Mouse (Mus musculus) ovary, postnatal 36 days (tissue): ENCODE data around the gene Etv6.

Experiments used
- DNase-seq: peaks from one replicate; pipeline ENCODE4 v3.0.0; 2022; ENCODE audit warnings: low spot score, mixed read lengths

Etv6 gene

DNA sequence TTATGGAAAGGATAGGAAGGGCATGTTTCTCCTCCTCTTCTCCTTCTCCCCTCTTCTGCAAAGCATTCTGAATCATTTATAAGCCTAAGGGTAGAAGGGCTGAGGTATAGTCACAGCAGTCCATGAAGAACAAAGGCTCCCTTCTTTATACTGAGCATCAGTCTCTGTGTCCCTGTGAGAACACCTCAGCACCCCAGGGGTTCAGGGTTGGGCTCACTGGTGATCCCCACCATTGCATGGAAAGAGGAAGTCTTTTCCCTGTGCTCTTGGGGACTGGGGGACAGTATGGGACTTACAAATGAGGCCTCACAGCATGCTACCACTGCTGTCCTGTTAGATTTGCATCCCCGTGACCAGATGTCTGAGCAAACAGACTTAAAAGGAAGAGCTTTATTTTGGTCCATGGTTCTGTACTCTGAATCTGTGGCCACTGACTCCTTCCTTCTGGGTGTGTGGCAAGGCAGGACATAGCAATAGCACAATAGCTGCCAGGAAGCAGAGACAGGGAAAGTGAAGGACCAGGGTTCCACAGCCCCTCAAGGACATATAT lies 106.2 kb downstream of the Etv6 start:
- DNase-seq = no peak

DNA sequence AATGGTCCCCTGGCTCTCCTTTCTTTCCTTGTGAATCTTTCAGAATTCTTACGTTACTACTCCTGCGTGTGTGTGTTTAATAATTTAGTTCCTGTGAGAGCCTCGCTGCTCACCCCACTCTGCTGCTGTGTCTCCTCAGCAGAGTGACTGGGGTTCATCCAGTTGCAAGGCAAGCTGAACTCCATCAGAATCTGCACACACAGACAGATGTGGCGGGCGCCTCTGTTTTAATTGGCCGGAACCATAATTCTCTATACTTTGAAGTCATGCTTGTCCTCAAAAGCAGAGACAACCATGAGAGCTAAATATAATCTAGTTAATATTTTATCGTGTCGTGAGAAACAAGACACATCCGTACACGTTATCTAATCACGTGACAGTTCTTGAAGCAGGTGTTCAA lies 107.2 kb downstream of the Etv6 start:
- DNase-seq = no peak

GRCm38 (mm10) chr6:134143649-134144097 lies 108.2 kb downstream of the Etv6 start:
- DNase-seq = no peak

DNA sequence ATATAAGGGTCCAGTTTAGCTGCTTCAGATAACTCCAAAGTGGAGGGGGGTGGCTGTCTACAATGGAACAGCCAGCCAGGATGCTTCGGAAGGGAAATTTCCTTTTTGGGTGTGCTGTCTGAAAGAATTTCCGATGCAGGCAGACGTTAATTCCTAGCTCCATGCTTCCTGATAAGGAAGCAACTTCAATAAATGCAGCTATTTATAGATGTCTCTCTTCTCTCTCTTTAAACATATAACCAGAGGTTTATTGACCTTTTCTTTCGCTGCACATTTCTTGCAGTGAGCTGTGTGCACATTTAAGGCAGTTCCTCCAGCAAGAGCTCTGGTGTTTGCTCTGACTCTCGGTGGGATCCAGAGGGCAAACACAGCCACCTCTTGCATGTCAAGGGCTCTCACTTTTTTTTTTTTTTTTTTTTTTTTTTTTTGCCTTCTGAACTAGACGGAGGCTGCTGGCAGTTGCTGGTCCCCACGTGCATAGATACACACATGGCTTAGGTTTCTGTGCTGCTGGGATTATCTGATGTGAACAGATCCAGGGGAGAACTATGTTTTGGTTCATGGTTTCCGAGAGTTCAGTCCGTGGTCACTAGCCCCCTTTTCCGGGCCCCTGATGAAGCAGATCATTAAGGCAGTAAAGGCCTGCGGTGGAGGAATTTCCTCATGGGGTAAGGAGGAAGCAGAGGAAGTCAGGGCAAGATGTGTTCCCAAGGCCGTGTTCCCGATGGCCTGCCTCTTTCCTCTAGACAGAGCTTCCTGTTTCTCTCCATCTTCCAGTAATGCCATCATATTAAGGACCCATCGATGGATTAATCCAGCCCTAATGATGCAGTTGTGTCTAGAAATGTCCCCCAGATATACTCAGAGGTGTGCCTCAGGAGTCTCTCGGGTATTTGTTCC lies 109.0 kb downstream of the Etv6 start:
- DNase-seq = no peak

- DNase-seq = no peak
Observed at GRCm38 (mm10) chr6:134147596-134148442, 112.3 kb downstream of the Etv6 start.

DNA sequence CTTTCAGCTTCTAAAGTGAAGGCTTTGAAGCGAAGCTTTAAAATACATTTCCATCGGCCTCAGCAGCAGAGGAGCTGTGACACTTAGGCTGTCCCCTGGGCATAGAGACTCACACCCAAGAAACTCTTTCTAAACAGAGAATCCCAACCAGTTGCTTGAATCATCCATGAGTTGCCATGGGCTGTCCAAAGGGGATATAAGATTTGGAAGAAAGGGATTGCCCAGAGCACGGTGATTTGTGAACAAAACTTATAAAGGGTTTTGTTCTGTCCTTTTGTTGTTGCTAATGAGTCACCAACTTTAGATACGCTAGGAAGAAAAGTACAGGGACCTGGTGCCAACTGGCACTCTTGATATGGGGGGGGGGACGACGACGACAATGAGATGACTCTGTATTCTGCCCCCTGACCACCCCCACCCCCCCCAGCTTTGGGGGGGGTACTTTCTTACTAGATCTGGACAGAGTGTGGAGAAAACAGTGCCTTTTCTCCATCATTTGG lies 113.0 kb downstream of the Etv6 start:
- no peak for DNase-seq

- DNase-seq = no peak
Observed at GRCm38 (mm10) chr6:134149606-134150005, 114.1 kb downstream of the Etv6 start.

- DNase-seq = no peak
Observed at GRCm38 (mm10) chr6:134151022-134151680, 115.7 kb downstream of the Etv6 start.

DNA sequence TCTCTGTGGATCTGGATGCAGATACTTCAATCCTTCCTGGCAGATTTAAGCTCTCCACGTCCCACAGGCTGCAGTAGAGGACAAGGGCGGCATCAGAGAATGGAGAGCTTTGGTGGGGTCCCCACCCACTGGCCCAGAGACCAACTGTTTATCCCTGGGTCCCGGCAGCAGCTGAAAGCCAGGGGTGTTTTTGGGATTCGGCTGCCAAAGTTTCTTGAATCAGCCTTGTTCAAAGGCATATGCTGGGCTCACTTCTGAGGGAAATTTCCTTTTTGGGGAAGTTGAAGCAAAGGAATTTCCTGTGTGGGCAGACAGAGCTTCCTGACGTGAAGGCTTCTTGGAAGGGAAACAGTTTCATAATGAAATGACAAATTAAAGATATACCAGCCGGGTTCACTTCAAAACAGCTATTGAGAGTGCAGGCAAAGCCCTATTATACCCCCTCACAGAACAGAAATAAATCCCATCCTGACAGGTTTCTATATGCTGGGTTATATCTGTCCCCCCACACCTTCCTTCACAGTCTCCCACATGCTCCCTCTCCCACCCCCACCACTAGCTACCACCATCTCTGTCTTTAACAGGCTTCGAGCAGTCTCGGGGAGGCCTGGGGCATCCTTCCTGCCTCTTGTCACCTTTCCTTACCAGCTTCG lies 116.5 kb downstream of the Etv6 start:
- no peak for DNase-seq

GRCm38 (mm10) chr6:134152539-134152938 lies 117.0 kb downstream of the Etv6 start:
- DNase-seq = no peak

DNA sequence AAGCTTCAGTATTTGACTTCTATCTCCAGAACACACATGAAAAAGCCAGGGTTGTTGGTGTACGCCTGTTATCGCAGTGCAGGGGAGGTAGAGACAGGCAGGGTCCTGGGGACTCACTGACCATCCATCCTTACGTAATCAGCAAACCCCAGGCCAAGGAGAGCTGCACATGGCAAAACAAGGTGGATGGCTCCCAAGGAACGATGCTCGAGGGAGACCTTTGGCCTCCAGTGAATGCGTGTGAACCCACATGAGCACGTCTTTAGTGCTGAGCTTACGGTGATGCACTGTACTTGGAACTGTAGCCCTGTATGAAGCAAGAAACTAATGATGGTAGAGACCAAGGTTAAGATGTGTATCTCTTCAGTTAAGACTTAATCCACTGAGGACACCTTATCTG lies 119.2 kb downstream of the Etv6 start:
- no peak for DNase-seq

GRCm38 (mm10) chr6:134155900-134156623 lies 120.6 kb downstream of the Etv6 start:
- no peak for DNase-seq

- no peak for DNase-seq
Observed at GRCm38 (mm10) chr6:134157533-134158115, 122.1 kb downstream of the Etv6 start.

- DNase-seq = no peak
Observed at GRCm38 (mm10) chr6:134158201-134158600, 122.7 kb downstream of the Etv6 start.

DNA sequence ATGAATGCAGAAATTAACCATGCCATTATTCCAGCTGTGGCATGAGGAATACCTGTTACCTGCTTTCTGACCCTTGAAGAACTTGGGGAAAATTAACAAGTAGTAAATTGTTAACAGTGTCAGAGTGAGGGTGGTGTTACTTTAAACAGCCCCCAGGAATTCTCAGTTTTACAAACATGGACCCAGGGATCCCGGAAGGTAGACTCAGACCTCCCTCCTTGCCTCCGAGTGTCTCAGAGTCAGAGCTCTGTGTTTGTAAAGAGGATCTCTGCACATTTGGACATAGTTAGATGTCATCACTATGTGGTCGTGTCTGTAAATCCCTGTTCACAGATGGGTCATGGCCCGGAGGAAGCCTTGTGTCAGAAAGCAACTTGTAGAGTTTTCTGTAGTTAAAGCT lies 124.2 kb downstream of the Etv6 start:
- DNase-seq = no peak

DNA sequence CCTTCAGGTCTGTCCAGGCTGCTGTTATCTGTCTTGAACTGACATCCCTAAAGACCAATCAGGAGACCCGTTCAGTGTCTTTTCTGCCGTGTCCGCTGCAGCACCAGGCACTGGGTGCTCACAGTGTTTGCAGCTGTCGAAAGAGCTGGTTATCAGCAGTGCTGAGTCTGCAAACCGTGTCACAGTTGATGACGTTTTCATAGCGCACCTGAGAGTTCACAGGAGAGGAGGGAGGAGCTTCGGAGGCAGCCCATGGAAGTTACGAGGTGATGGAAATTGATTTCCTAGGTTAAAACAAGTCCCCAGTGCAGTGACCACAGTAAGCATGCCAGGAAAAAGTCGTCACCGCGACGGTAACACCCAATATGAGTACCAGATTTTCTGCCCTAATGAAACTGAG lies 125.5 kb downstream of the Etv6 start:
- no peak for DNase-seq

- no peak for DNase-seq
Observed at GRCm38 (mm10) chr6:134163346-134163745, 127.8 kb downstream of the Etv6 start.

GRCm38 (mm10) chr6:134164356-134164755 lies 128.9 kb downstream of the Etv6 start:
- DNase-seq = no peak

- DNase-seq = no peak
Observed at GRCm38 (mm10) chr6:134165012-134165411, 129.5 kb downstream of the Etv6 start.

GRCm38 (mm10) chr6:134167963-134168362 lies 132.5 kb downstream of the Etv6 start:
- no peak for DNase-seq
